Comparison of ENCODE assay signal across 19 mouse cellular contexts in genomic region chr13:118792198-118792597, GRCm38 (mm10).
DNase-seq lines count a peak whose midpoint lies in the region; ATAC-seq and TF ChIP-seq lines count a peak whose summit lies in the region.
"Had no signal": no experiment of that assay in that cellular context is flagged by ENCODE, and none has a peak within 500 bp of the region (broad histone marks: within the 10 kb centered on the region; RNA-seq: fewer than 3 reads in every experiment).

No protein-coding gene starts in this region.

- peak; percentile 2 to 5 for DNase-seq in cerebellum, postnatal 14 days
- DNase-seq in NIH3T3 (ENCODE audit: low read depth): peak; percentile 73
- peak; percentile 28 for DNase-seq in fibroblast of lung, adult 2 months (ENCODE audit: low read depth)
- DNase-seq in lung, postnatal 0 days (ENCODE audit: low spot score): peak; percentile 22
- DNase-seq in Muller cell, postnatal 12 days (ENCODE audit: inconsistent ontology term): no peak
- DNase-seq in left cerebral cortex, adult 2 months (ENCODE audit: extremely low spot score in 1 of 2, low spot score in 2 of 2): no peak
- DNase-seq in forebrain, embryonic 14.5 days (ENCODE audit: low spot score): no peak
- DNase-seq: B cell, adult 2 months; cerebellum, postnatal 36 days; gastrocnemius, postnatal 25 days; kidney, postnatal 14 days; liver, embryonic 13.5 days; right cerebral cortex, postnatal 4 days had no signal

- TF ChIP-seq CTCF in lung, postnatal 0 days (IDR thresholded peaks at IDR 0.05): no peak
- TF ChIP-seq CTCF in left cerebral cortex, adult 2 months (IDR thresholded peaks at IDR 0.05): no peak

- no peaks in the 10 kb centered on the region for H3K36me3 ChIP-seq in lung, postnatal 0 days (ENCODE audit: insufficient read depth, low read length)
- no peaks in the 10 kb centered on the region for H3K36me3 ChIP-seq in forebrain, embryonic 14.5 days (ENCODE audit: control insufficient read depth, insufficient read depth, low read length)
- H3K36me3 ChIP-seq: heart, embryonic 12.5 days; hindbrain, embryonic 10.5 days; liver, embryonic 13.5 days; neural tube, embryonic 13.5 days had no signal

- H3K4me2 ChIP-seq in lung, postnatal 0 days (replicated peaks; ENCODE audit: low read depth, low read length): no peak overlapping the region
- no peak overlapping the region for H3K4me2 ChIP-seq in forebrain, embryonic 14.5 days (ENCODE audit: low read length)
- H3K4me2 ChIP-seq: heart, embryonic 12.5 days; liver, embryonic 13.5 days; neural tube, embryonic 13.5 days had no signal

- no peak overlapping the region for H3K9ac ChIP-seq in lung, postnatal 0 days (replicated peaks; ENCODE audit: low read depth)
- H3K9ac ChIP-seq in forebrain, embryonic 14.5 days (ENCODE audit: low read length): no peak overlapping the region
- H3K9ac ChIP-seq: heart, embryonic 12.5 days; liver, embryonic 13.5 days; neural tube, embryonic 13.5 days had no signal

- H3K4me1 ChIP-seq in lung, postnatal 0 days (ENCODE audit: insufficient read depth, low read depth, low read length): no peaks in the 10 kb centered on the region
- H3K4me1 ChIP-seq in forebrain, embryonic 14.5 days (ENCODE audit: control insufficient read depth, insufficient read depth, low read length): no peaks in the 10 kb centered on the region
- H3K4me1 ChIP-seq: heart, embryonic 12.5 days; hindbrain, embryonic 10.5 days; liver, embryonic 13.5 days; neural tube, embryonic 13.5 days had no signal

- TF ChIP-seq EP300 in lung, postnatal 0 days (IDR thresholded peaks at IDR 0.05): no peak

- no peaks in the 10 kb centered on the region for H3K27me3 ChIP-seq in lung, postnatal 0 days (replicated peaks; ENCODE audit: insufficient read depth, low read length)
- no peaks in the 10 kb centered on the region for H3K27me3 ChIP-seq in forebrain, embryonic 14.5 days (replicated peaks; ENCODE audit: control insufficient read depth, insufficient read depth, low read length)
- H3K27me3 ChIP-seq: heart, embryonic 12.5 days; liver, embryonic 13.5 days; neural tube, embryonic 13.5 days had no signal

- H3K27ac ChIP-seq in lung, postnatal 0 days (ENCODE audit: low read length): no peak overlapping the region
- H3K27ac ChIP-seq in left cerebral cortex, adult 2 months: no peak overlapping the region
- H3K27ac ChIP-seq in forebrain, embryonic 14.5 days (ENCODE audit: low read depth, low read length): no peak overlapping the region
- H3K27ac ChIP-seq: hindbrain, embryonic 10.5 days; liver, embryonic 13.5 days; neural tube, embryonic 13.5 days had no signal

- 15% methylated on average over 4 of the region's 4 CpGs for WGBS in lung, postnatal 0 days
- 35% methylated on average over 4 of the region's 4 CpGs for WGBS in forebrain, embryonic 14.5 days

- ATAC-seq in cerebellum, adult (ENCODE audit: insufficient number of reproducible peaks, low FRiP score, low TSS enrichment): no peak
- ATAC-seq in lung, postnatal 0 days: no peak
- ATAC-seq in forebrain, embryonic 14.5 days: no peak
- ATAC-seq: inflammation-experienced regulatory T-cells, adult 6 months had no signal

- no peak overlapping the region for H3K4me3 ChIP-seq in lung, postnatal 0 days (ENCODE audit: low read depth, low read length)
- H3K4me3 ChIP-seq in left cerebral cortex, adult 2 months: no peak overlapping the region
- H3K4me3 ChIP-seq in forebrain, embryonic 14.5 days (ENCODE audit: low read depth, low read length): no peak overlapping the region
- H3K4me3 ChIP-seq: erythroblast, embryonic 14.5 days; heart, embryonic 12.5 days; hindbrain, embryonic 10.5 days; liver, embryonic 13.5 days; neural tube, embryonic 13.5 days had no signal

- no peaks in the 10 kb centered on the region for H3K9me3 ChIP-seq in lung, postnatal 0 days (ENCODE audit: low read length)
- no peaks in the 10 kb centered on the region for H3K9me3 ChIP-seq in forebrain, embryonic 14.5 days (replicated peaks; ENCODE audit: control insufficient read depth, low read length)
- H3K9me3 ChIP-seq: heart, embryonic 12.5 days; hindbrain, embryonic 10.5 days; liver, embryonic 13.5 days; neural tube, embryonic 13.5 days had no signal

- intact Hi-C loops in left cerebral cortex, adult 2 months (cut with DNase I): no loop called here

Comparison
In these comparisons a context has a peak if more than half of its experiments do, and no peak if none do; other contexts are left out.
1. DNase-seq: peak in cerebellum, postnatal 14 days (2 of 2), NIH3T3 (single experiment), fibroblast of lung, adult 2 months (single experiment) and lung, postnatal 0 days (single experiment); none in Muller cell, postnatal 12 days (single experiment), left cerebral cortex, adult 2 months (0 of 2) and forebrain, embryonic 14.5 days (single experiment).